Mouse (Mus musculus): ENCODE results near the gene Map3k1.
A peak's percentile ranks its signal among the peaks of the same experiment; 100 is the strongest.

Gene Map3k1

DNA sequence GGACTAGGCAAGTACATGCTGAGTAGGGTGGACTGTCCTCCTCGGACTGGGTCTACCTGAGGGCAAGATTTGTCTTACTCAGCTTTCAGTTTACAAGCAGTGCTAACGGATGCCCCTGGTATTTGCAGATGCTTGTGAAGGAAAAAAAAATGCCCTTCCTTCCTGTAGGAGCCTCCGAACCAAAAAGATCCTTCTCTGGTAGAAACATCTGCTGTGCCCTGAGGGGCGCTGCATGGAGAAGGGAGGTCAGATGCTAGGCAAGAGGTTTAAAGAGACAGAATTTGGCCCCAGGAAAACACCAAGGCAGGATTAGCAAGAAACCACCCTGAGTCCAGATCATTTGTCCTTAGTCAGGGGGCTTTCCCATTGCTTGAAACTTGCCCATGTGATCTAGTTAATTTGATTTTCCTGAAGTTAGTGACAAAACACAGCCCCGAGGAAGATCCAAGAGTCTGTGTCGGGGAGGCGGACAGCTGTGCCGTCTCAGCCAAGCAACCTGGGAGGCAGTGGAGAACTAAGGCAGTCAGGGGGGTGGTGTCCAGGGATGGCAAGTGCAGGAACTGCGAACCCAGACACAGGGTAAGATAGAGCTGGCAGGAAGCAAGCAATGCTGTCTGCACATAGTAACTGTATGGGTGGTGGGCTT, 19.2 kb downstream of the Map3k1 start:
- no peak for DNase-seq

GRCm38 (mm10) chr13:111788882-111789281, 19.9 kb downstream of the Map3k1 start:
- no peak for DNase-seq

DNA sequence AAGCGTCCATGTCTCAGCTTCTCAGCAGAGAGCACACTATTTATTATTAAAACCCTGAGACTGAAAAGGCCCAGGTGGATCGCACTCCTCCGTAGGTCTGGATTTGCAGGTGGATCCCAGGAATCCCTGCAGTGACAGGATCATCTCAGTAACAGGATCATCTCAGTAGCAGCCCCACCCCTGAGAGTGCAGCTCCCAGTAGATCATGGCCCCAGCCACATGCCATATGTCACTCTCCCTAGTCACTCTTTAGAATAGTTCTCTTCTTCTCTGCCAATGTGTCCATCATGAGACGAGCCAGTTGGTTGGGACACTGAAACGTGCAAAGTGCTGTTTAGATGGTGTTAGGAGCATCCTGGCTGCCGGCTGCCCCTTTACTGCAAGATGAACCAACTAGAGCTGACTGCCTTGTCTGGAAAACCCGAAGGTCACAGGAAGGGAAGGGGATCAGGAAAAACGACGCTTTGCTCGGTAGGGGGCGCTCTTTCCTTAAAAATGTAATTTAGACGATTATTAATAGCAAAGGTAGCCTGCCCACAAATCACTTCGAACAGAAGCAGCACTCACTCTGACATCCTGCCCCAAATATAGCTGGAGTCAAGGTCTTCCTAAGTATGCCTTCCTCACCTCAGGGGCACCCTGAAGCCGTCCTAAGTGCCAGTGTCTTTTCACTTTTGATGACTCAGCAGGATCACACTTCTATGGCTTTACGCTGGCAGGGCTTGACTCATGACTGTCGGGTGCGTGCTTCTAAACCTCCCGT, 20.8 kb downstream of the Map3k1 start:
- peak; percentile 87 for DNase-seq

DNA sequence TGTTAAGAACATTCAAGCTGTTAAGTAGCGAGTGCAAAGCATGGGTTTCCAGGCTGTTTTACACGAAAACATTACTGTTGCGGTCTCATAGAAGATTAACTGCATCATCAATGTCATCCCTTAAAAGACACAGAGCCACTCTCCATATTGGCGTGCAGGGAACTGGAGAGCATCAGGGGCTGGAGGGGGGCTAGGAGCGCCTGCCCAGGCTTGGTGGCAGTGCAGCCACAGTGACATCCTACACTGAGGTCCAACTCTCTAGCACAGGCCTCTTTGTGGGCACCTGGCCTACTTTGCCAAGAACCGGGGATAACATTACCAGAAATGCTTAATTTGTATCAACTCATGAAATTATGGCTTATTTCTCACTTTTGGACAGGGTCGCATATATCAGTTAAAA, 22.2 kb downstream of the Map3k1 start:
- DNase-seq = no peak

DNA sequence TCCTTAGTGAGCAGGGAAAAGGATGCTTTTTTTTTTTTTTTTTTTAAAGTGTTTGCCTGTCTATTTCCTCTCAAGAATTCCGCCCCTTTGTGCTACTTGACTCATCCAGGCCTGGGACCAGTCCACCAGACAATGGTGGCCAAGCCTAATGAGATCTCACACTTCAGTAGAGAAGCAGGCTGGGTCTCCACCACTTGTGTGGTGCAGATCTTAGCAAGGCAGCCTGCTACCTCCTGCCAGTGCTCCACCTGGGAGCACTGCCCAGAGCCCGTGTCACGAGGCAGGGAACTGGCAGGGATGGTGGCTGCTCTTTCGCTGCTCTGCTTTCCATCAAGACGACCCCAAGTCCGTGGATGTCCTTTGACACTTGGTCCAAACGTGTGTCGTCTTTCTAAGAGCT, 25.3 kb downstream of the Map3k1 start:
- DNase-seq = no peak

- DNase-seq = no peak
Observed at GRCm38 (mm10) chr13:111779471-111779870, 29.3 kb downstream of the Map3k1 start.

DNA sequence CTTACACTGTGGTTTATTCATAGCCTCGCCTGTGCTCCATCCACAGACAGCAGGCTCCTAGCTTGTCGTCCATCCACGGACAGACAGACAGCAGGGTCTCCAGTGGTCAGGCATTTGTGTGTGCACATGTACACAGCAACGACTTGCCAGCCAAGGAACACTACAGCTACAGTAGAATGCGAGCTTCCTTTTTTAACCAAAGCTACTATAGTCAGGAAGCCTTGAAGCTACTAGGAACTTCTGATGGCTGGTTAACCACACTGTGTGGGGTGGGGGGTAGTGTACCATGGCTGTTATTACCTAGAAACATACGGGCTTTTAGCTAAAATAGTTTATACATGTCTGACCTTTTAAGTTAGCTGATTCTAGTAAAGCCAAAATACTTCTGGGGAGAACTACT, 30.2 kb downstream of the Map3k1 start:
- no peak for DNase-seq

GRCm38 (mm10) chr13:111777865-111778264, 30.9 kb downstream of the Map3k1 start:
- no peak for DNase-seq

DNA sequence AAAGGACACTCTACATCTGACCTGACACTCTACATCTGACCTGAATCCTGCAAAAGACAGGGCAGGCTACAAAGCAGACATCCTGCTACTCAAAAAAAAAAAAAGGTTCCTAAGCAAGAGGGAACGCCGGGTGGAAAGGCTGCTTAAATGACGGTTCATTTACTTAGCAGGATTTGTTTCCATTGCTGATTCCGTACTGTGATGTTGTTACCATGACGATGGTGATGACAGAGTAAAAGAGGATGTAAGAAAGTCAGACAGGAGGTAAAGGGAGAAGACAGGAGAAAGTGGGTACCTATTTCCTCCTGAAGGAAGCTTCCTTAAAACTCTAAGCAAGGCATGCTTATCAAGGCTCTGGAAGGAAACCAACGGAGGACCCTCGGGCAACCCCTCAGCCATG, 31.6 kb downstream of the Map3k1 start:
- DNase-seq = no peak

DNA sequence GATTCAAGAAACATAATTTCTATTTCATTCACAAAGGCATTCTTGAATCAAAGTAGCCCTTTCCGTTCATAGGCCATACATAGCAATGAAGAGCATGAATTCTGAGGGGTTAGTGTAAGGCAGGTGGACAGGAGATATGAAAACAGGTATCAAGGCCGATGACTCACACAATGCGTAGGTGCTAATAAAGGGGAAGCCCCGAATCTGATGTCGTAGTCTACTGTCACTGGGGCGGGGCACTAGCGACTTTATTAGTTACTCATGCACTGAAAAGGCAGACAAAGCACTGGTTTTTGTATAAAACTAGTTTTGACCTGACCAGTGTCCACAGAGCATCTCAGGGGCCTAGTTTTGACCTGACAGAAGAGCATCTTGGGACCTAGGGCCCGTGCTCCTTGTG, 36.7 kb downstream of the Map3k1 start:
- DNase-seq = no peak

- peak; percentile 55 for DNase-seq
Observed at GRCm38 (mm10) chr13:111771232-111771631, 37.6 kb downstream of the Map3k1 start.

GRCm38 (mm10) chr13:111770776-111771175, 38.0 kb downstream of the Map3k1 start:
- no peak for DNase-seq

GRCm38 (mm10) chr13:111762526-111762925, 46.3 kb downstream of the Map3k1 start:
- DNase-seq = no peak

- DNase-seq = no peak
Observed at GRCm38 (mm10) chr13:111756986-111757385, 51.8 kb downstream of the Map3k1 start.

GRCm38 (mm10) chr13:111755937-111756336, 52.9 kb downstream of the Map3k1 start:
- DNase-seq = no peak

DNA sequence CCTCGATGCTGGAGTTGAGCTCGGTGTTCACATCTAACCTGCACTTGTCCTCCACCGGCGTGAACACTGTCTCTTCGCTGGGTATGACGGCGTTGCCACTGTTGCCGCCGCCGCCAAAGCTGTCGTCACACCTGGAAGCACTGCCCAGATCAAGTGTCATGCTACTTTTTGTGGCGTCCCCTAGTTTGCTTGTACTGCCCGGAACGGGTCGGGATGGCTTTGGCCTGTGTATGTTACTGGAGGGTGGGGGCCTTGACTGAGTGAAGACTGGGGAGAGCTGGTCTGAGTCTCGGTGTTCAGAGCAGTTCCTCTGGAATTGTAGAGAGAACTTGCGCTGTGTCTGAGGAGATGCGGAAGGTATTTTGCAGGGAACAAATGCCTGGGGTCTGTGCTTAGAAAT, 53.4 kb downstream of the Map3k1 start:
- no peak for DNase-seq

DNA sequence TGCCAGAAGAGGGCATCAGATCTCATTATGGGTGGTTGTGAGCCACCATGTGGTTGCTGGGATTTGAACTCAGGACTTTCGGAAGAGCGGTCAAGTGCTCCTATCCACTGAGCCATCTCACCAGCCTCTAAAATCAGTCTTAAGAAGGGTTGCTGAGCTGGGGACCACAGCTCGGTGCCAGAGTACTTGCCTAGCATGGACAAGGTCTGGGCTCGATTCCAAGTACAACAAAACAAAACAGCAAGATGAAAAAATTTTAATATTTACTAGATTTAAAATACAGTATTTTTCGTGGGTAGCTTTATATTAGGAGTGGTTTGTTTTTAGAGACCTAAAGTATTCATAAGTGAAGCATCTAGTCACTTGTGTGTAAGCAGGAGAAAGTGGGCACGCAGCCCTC, 55.5 kb downstream of the Map3k1 start:
- DNase-seq = no peak

DNA sequence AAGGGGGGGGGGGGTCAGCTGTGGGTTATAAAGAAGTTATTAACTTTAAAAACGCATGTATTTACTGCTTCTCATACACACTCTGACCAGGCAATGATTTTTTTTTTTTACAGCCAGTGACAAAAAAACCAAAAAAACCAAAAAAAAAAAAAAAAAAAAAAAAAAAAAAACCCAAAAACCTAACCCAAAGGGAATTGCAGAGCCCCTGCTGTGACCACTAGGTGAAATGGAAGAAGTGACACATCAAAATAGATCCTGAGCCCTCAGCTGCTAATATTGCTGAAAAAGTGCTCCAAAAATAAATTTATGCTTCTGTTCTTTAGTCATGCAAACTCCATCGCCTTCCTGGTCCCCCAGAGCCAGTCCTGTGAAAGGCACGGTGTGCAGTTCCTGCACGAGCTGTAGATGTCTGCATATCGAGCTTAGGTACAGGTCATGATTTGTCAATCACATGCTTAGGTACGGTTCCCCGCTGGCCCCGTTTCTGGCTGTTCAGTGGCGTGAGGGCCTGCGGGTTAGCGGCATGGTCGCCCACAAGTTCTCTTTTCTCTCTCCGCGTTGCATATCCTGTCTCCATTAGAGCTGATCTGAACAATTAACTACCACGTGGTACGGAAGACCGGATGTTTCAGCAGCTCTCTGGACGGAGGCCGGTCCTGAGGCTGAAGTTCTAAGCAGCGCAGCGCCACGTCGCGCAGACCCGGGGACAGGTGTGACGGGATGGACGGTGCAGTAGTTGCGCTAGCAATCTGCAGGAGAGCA, 60.3 kb downstream of the Map3k1 start:
- DNase-seq = no peak

GRCm38 (mm10) chr13:111746831-111747230, 62.0 kb downstream of the Map3k1 start:
- no peak for DNase-seq

DNA sequence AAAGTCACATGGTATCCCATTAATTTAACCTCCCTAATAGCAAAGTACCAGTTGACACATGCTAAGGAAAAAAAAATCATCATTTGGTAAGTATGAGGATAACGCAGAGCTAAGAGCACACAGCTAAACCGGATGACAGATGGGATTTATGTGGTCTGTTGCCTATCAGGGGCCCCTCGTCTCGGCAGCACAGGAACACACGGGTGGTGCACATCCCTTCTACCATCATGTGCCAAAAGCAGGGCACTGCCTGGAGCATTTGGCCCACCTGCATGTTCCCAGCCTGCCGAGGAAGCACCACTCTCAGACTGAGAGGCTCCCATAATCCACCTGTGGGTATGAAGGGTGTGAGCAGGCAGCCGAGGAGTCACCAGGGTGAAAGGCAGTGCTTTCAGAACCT, 63.6 kb downstream of the Map3k1 start:
- DNase-seq = no peak

- DNase-seq = no peak
Observed at GRCm38 (mm10) chr13:111744233-111745000, 64.4 kb downstream of the Map3k1 start.

DNA sequence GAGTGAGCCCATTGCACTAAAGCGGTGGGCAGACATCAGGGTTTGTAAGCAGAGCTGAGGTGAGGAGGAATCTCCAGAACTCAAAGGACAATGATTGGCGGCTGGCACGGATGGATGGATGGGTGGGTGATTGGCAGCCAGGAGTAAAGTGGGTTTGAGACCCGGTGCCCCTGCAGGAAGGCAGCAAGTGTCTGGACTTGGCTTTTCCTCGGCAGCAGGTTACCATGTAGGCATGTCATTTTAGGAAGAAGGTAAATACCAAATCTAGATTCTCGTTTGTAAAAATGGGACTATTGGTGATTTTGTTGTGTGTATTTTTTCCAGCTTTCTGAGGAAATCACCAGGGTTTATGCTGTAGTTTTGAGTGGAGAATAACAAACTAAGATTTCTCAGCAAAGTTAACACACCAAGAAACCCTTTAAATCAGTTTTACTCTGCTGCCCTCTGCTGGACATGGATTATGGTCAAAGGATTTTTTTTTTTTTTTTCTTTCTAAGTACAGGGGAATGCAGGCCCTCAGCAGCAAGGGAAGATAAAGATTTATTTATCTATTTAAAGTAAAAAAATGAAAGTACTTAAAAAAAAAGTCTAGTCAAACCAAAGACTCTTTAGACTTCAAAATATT, 66.7 kb downstream of the Map3k1 start:
- DNase-seq = peak; percentile 67
